Mouse (Mus musculus) bone marrow, adult 2 months (tissue): ENCODE measurements around the gene Armc12.

ENCODE experiments used
- CTCF ChIP-seq: fragments of 200-500 bp; IDR thresholded peaks from 2 replicates; pipeline ENCODE4 v1.5.1; 2011; ENCODE audit warnings: low read length, control low read depth; ENCODE audit not compliant: control insufficient read depth, insufficient read depth
- POLR2A ChIP-seq: fragments of 200-500 bp; IDR thresholded peaks from 2 replicates; pipeline ENCODE4 v1.6.1; 2011; ENCODE audit warnings: low read depth, mild to moderate bottlenecking, control low read depth, low read length, borderline replicate concordance; ENCODE audit not compliant: control insufficient read depth

DNA sequence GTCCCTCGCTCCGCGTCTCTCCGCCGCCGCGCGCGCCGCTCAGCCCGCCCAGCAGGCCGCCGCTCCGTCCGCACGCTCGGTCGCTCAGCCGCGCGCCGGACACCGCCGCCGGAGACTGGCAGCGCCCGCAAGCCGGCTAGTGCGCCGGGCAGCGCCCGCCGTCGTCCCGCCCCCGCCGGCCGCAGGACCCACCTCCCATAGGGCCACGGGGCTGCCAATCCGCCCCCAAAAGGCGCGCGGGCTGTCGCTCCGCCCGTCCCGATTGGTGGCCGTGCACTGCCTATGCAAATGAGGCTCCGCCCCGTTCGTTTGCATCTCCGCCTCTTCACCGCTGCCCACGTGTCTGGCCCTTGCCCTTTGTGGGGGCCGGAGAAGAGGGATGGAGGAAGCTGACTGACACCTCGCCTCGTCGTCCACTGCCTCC, 44.6 kb upstream of the Armc12 start:
- TF ChIP-seq CTCF (no peak), POLR2A (peak; percentile 74; the same call in 1 of the 2 replicates)
